Mouse (Mus musculus) limb, embryonic 14.5 days (tissue): ENCODE results near the gene Hist2h3c1. TPM values are rescaled to one million over a fixed set of nuclear protein-coding genes. Genes with fewer than 3 reads are reported as not detected.
"Not testable (repeated sequence)": the region's sequence is repeated elsewhere in the genome, so short reads cannot be mapped to it uniquely, and the experiment has no call there.

ENCODE experiments used
- ATAC-seq: fragments of 200-750 bp; cut with Nextera tagmentation; 2 replicates; pipeline ENCODE4 v1.8.0; 2017; ENCODE audit warnings: low read depth, moderate number of reproducible peaks, moderate TSS enrichment; ENCODE audit not compliant: low FRiP score
- DNase-seq: peaks from one replicate; pipeline ENCODE4 v3.0.0-alpha.2; 2015; ENCODE audit warnings: low spot score
- H3K27ac ChIP-seq: fragments of 300-500 bp; sonication (generic); replicated peaks from 2 replicates; pipeline ENCODE4 v1.5.1; 2014; ENCODE audit warnings: low read depth, mild to moderate bottlenecking, low read length, moderate library complexity, mixed read lengths
- H3K27me3 ChIP-seq: fragments of 300-500 bp; sonication (generic); 2 replicates; pipeline ENCODE4 v1.6.1; 2014; ENCODE audit warnings: low read length, mixed read lengths; ENCODE audit not compliant: control insufficient read depth, insufficient read depth
- H3K36me3 ChIP-seq: fragments of 300-500 bp; sonication (generic); 2 replicates; pipeline ENCODE4 v1.6.1; 2014; ENCODE audit warnings: mild to moderate bottlenecking, low read length, moderate library complexity, mixed read lengths; ENCODE audit not compliant: control insufficient read depth, insufficient read depth
- H3K4me1 ChIP-seq: fragments of 300-500 bp; sonication (generic); 2 replicates; pipeline ENCODE4 v1.6.1; 2014; ENCODE audit warnings: antibody characterized with exemption, low read length, mixed read lengths; ENCODE audit not compliant: control insufficient read depth, insufficient read depth
- H3K4me2 ChIP-seq: fragments of 300-500 bp; sonication (generic); replicated peaks from 2 replicates; pipeline ENCODE4 v1.6.1; 2014; ENCODE audit warnings: low read depth, mild to moderate bottlenecking, low read length, moderate library complexity; ENCODE audit not compliant: severe bottlenecking
- H3K4me3 ChIP-seq: fragments of 300-500 bp; sonication (generic); replicated peaks from 2 replicates; pipeline ENCODE4 v1.5.1; 2014; ENCODE audit warnings: low read length
- H3K9ac ChIP-seq: fragments of 300-500 bp; sonication (generic); 2 replicates; pipeline ENCODE4 v1.6.1; 2014; ENCODE audit warnings: mild to moderate bottlenecking, low read depth, low read length, moderate library complexity; ENCODE audit not compliant: severe bottlenecking
- H3K9me3 ChIP-seq: fragments of 300-500 bp; sonication (generic); 2 replicates; pipeline ENCODE4 v1.6.1; 2016; ENCODE audit warnings: low read length; ENCODE audit not compliant: control insufficient read depth
- POLR2A ChIP-seq: fragments of 200-500 bp; IDR thresholded peaks from 2 replicates; pipeline ENCODE4 v1.8.0; 2012; ENCODE audit warnings: inconsistent platforms, mild to moderate bottlenecking, moderate library complexity, borderline replicate concordance; ENCODE audit not compliant: insufficient read depth, insufficient read length; ENCODE audit errors: extremely low read depth
- WGBS: fragments of 180-500 bp; shearing (Covaris S2); extraction: QIAGEN DNeasy Blood & Tissue Kit; methylation state at CpG from one replicate; pipeline ENCODE4 v1.1.7; 2014; 5-methylcytosine and 5-hydroxymethylcytosine counted together
- polyA plus RNA-seq, 2 experiments: library from polyadenylated mRNA; depleted of rRNA in 1 of 2; stranded (reverse) in 1 of 2; unstranded in 1 of 2; fragments of >200 nt; fragmentation: Nextera tagmentation in 1 of 2; extraction: Ambion mirVana in 1 of 2; gene quantifications; 2 replicates each; pipeline versions ENCODE4 v1.2.1 to v1.2.3; 2012 to 2014

Gene Hist2h3c1
- polyA plus RNA-seq, 2 experiments: 0.66 TPM; not detected in 1

- Histone ChIP-seq H3K27ac (peak overlapping the region; percentile 79), H3K36me3 (no peaks in the 10 kb centered on the region), H3K4me3 (peak overlapping the region; percentile 43), H3K4me2 (peak overlapping the region; percentile 71), H3K9ac (peak overlapping the region; percentile 59), H3K27me3 (no peaks in the 10 kb centered on the region), H3K4me1 (peaks cover 3% of the 10 kb centered on the region; the same call in 1 of the 2 replicates), H3K9me3 (no peaks in the 10 kb centered on the region)
- DNase-seq (peak; percentile 50), ATAC-seq (peak; percentile 20)
- no peak for TF ChIP-seq POLR2A
- WGBS: 13% methylated on average over 8 of the region's 8 CpGs
Observed at GRCm38 (mm10) chr3:96277428-96277799, 30.9 kb downstream of the Hist2h3c1 start.

DNA sequence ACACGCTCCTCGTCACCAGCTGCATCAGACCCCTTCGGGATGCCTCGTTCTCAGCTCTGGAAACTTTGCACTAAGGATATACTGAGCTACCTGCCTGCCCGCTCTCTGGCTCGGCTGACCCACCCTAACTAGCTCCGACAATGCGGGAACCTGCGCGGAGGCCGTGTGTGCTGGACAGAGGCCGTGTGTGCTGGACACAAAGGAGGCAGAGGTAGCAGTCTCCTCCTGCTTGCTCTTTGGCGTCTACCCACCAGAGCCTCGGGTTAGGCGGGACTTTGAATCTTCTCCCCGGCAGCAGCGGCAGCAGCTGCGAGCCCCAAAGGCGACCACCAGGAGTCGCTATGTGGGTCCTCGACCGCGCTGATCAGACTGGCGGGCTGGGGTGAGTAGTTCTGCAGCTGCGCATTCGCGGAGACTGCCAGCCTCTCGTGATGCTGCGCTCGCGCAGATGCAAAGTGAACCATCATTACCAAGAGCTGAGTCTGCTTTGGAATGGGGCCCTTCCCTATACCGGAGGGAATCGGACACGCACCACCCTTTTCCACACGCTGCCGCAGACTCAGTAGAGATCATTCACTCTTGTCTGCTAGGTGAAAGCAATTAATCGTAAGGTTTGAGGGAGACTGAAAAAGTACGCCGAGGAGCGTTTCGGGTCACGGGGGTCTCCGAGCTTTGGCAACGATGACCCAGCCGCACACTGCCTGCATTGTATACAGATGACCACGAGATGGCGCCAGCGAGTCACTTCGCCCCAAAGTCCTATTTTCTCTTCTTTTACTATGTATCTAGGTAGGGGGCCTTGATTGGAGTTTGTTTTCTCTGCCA lies 31.5 kb downstream of the Hist2h3c1 start:
- peak; percentile 94 for DNase-seq
- no peaks in the 10 kb centered on the region for H3K27me3 ChIP-seq
- TF ChIP-seq POLR2A: no peak
- peaks cover 3% of the 10 kb centered on the region; the same call in 1 of the 2 replicates for H3K4me1 ChIP-seq
- no peaks in the 10 kb centered on the region for H3K9me3 ChIP-seq
- peak; percentile 95 for ATAC-seq
- peak overlapping the region; percentile 84 for H3K27ac ChIP-seq
- WGBS: under 1% methylated on average over 49 of the region's 49 CpGs
- peak overlapping the region; percentile 59 for H3K9ac ChIP-seq
- H3K36me3 ChIP-seq: no peaks in the 10 kb centered on the region
- peak overlapping the region; percentile 43 for H3K4me3 ChIP-seq
- H3K4me2 ChIP-seq: peak overlapping the region; percentile 71

DNA sequence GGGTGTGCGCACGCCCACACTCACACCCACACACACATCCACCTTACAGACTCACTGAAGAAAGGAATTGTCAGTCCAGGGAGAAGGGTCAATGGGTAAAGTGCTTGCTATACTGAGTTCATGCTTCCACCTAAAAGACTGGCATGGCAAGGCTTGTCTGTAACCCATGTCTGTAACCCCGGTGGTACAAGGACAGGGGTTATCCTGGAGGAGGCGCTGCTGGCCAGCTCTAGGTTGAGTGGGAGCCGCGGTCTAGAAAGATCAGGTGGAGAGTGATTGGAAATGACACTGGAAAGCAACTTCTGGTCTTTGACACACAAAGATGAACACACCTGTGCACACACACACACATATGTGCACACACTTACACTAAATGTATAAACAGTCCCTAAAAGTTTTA lies 34.2 kb downstream of the Hist2h3c1 start:
- 58% methylated on average over 6 of the region's 6 CpGs for WGBS
- DNase-seq: no peak
- Histone ChIP-seq H3K4me1 (peaks cover 3% of the 10 kb centered on the region; the same call in 1 of the 2 replicates), H3K9me3 (no peaks in the 10 kb centered on the region), H3K4me2 (no peak overlapping the region), H3K27ac (no peak overlapping the region), H3K9ac (no peak overlapping the region), H3K27me3 (no peaks in the 10 kb centered on the region), H3K4me3 (no peak overlapping the region), H3K36me3 (no peaks in the 10 kb centered on the region)
- TF ChIP-seq POLR2A: no peak
- ATAC-seq: no peak

DNA sequence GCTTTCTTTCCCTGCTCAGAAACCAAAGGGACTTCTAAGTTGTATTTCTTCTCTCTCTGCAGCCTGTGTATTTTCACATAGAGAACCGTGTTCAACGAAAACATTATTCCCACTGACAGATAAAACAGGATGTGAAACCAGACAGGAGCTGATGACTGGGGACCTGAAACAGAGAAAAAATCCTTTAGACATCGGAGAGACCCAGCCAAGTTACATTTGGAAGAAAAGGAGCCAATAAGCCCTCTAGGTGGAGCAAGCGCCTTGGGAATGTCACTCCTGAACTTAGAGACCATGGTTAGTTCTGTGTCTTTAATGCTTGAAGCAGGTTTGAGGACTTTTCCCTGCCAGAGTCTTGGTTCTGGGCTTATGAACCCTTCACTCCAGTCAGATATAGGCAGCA lies 38.0 kb downstream of the Hist2h3c1 start:
- H3K27me3 ChIP-seq: no peaks in the 10 kb centered on the region
- H3K27ac ChIP-seq: no peak overlapping the region
- TF ChIP-seq POLR2A: no peak
- no peak overlapping the region for H3K4me2 ChIP-seq
- no peaks in the 10 kb centered on the region for H3K9me3 ChIP-seq
- H3K36me3 ChIP-seq: no peaks in the 10 kb centered on the region
- DNase-seq (peak; percentile 70), ATAC-seq (no peak)
- no peak overlapping the region for H3K9ac ChIP-seq
- H3K4me1 ChIP-seq: no peaks in the 10 kb centered on the region
- 19% methylated on average over 4 of the region's 4 CpGs for WGBS
- H3K4me3 ChIP-seq: no peak overlapping the region

GRCm38 (mm10) chr3:96287334-96287733 lies 40.8 kb downstream of the Hist2h3c1 start:
- not testable (repeated sequence) for H3K27ac ChIP-seq, H3K9ac ChIP-seq, H3K4me1 ChIP-seq, H3K36me3 ChIP-seq, H3K9me3 ChIP-seq, H3K27me3 ChIP-seq, ATAC-seq, H3K4me2 ChIP-seq, DNase-seq, H3K4me3 ChIP-seq
- WGBS: 92% methylated on average over 11 of the region's 11 CpGs

DNA sequence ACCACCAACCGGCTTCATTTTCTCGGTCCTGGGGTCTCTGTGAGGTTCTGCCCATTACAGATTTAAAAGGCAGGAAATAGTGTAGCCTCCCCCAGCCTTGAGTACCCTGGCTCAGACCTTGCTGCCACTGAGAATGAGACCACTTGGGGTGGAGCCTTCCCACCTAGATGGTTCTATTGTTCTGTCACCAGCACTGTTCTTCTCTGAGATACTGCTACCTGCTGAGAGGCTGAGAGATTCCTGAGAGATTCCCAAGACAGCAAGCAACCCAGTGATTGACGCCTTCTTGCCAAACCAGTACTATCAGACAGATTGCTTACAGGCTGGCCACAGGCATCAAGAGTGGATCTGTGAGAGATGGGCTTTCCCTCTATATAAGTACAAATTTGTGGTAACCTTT lies 42.7 kb downstream of the Hist2h3c1 start:
- Histone ChIP-seq H3K4me2 (no peak overlapping the region), H3K9ac (no peak overlapping the region), H3K9me3 (no peaks in the 10 kb centered on the region), H3K36me3 (no peaks in the 10 kb centered on the region), H3K27ac (no peak overlapping the region), H3K4me1 (no peaks in the 10 kb centered on the region), H3K4me3 (no peak overlapping the region), H3K27me3 (no peaks in the 10 kb centered on the region)
- WGBS: 71% methylated on average over 3 of the region's 3 CpGs
- DNase-seq: no peak
- no peak for ATAC-seq
- no peak for TF ChIP-seq POLR2A

DNA sequence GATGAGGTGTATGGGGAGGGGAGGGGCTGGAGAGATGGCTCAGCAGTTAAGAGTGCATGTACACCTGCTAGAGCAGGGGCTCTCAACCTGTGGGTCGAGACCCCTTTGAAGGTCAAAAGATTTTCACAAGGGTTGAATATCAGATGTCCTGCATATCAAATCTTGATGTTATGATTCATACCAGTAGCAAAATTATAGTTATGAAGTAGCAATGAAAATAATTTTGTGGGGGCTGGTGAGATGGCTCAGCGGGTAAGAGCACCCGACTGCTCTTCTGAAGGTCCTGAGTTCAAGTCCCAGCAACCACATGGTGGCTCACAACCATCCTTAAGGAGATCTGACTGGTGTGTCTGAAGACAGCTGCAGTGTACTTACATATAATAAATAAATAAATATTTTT lies 44.2 kb downstream of the Hist2h3c1 start:
- WGBS: 92% methylated on average over 3 of the region's 3 CpGs
- H3K4me1 ChIP-seq, ATAC-seq, DNase-seq, H3K9ac ChIP-seq, H3K9me3 ChIP-seq, H3K27me3 ChIP-seq, H3K27ac ChIP-seq, H3K4me2 ChIP-seq, H3K36me3 ChIP-seq, H3K4me3 ChIP-seq: not testable (repeated sequence)
